Mouse (Mus musculus) CH12.LX (cell line): Measurements from ENCODE around the gene Tada3. TPM values are rescaled to one million over a fixed set of nuclear protein-coding genes. Genes with fewer than 3 reads are reported as not detected.

Experiments
- DNase-seq: peaks from one replicate; pipeline ENCODE4 v3.0.0-alpha.2; 2013; ENCODE audit errors: extremely low read depth
- H3K27ac ChIP-seq: 2 replicates; pipeline ENCODE4 v1.5.1; 2012; ENCODE audit warnings: low read depth, mild to moderate bottlenecking, control low read depth, moderate library complexity; ENCODE audit not compliant: insufficient read depth
- H3K27me3 ChIP-seq: replicated peaks from 2 replicates; pipeline ENCODE3; 2012; ENCODE audit warnings: inconsistent platforms
- H3K36me3 ChIP-seq, 2 experiments: replicated peaks in 1 of 2; 2 replicates each; pipeline versions ENCODE3 to v1.6.1; 2012; ENCODE audit warnings: inconsistent platforms in 1 of 2, low read length in 1 of 2, mild to moderate bottlenecking in 1 of 2, mixed read lengths in 1 of 2, moderate library complexity in 1 of 2; ENCODE audit not compliant: control insufficient read depth in 1 of 2, insufficient read depth in 1 of 2
- H3K4me1 ChIP-seq, 2 experiments: 2 replicates each; pipeline ENCODE4 v1.6.1; 2012; ENCODE audit warnings: inconsistent platforms in 1 of 2, moderate library complexity in 1 of 2; ENCODE audit not compliant: insufficient read depth in 2 of 2, control insufficient read depth in 1 of 2
- H3K4me2 ChIP-seq: 2 replicates; pipeline ENCODE4 v1.6.1; 2012; ENCODE audit warnings: low read depth, mild to moderate bottlenecking, control low read depth; ENCODE audit not compliant: poor library complexity, insufficient read depth, severe bottlenecking
- H3K4me3 ChIP-seq, 3 experiments: fragments of 150-350 bp in 1 of 3; sonication (generic) in 1 of 3; replicated peaks in 1 of 3; 2 replicates each; pipeline versions ENCODE3 to v1.5.1; 2011 to 2012; ENCODE audit warnings: low read depth in 2 of 3, low read length in 2 of 3, mild to moderate bottlenecking in 2 of 3, moderate library complexity in 2 of 3, control low read depth in 1 of 3, improper control_type of control experiment in 1 of 3, inconsistent platforms in 1 of 3, mixed read lengths in 1 of 3; ENCODE audit not compliant: poor library complexity in 1 of 3
- H3K79me2 ChIP-seq: replicated peaks from 2 replicates; pipeline ENCODE4 v1.6.1; 2012; ENCODE audit warnings: mild to moderate bottlenecking, moderate library complexity; ENCODE audit not compliant: control insufficient read depth, poor library complexity, insufficient read depth, severe bottlenecking; ENCODE audit errors: extremely low read depth
- H3K9ac ChIP-seq: 2 replicates; pipeline ENCODE4 v1.6.1; 2012; ENCODE audit warnings: low read depth, mild to moderate bottlenecking, control low read depth, moderate library complexity; ENCODE audit not compliant: insufficient read depth
- H3K9me3 ChIP-seq: replicated peaks from 2 replicates; pipeline ENCODE3; 2012; ENCODE audit warnings: low read length, inconsistent platforms, mixed read lengths
- BHLHE40 ChIP-seq: IDR thresholded peaks from 2 replicates; pipeline ENCODE4 v1.6.1; 2011; ENCODE audit warnings: mild to moderate bottlenecking, low read depth, low read length, improper control_type of control experiment
- E2F4 ChIP-seq: IDR thresholded peaks from 2 replicates; pipeline ENCODE4 v1.6.1; 2011; ENCODE audit warnings: low read depth, low read length, improper control_type of control experiment; ENCODE audit not compliant: insufficient replicate concordance
- ELF1 ChIP-seq: IDR thresholded peaks from 2 replicates; pipeline ENCODE4 v1.6.1; 2014; ENCODE audit warnings: low read depth, mild to moderate bottlenecking, inconsistent platforms, low read length, improper control_type of control experiment
- ETS1 ChIP-seq: conservative IDR thresholded peaks from 2 replicates; pipeline ENCODE4 v1.6.1; 2012; ENCODE audit warnings: low read depth, mild to moderate bottlenecking, inconsistent platforms, low read length, improper control_type of control experiment, moderate library complexity
- GABPA ChIP-seq: IDR thresholded peaks from 2 replicates; pipeline ENCODE4 v1.6.1; 2012; ENCODE audit warnings: low read depth, low read length, improper control_type of control experiment, inconsistent platforms; ENCODE audit not compliant: insufficient replicate concordance
- JUN ChIP-seq: IDR thresholded peaks from 2 replicates; pipeline ENCODE4 v1.6.1; 2011; ENCODE audit warnings: low read depth, mild to moderate bottlenecking, low read length, improper control_type of control experiment, moderate library complexity; ENCODE audit not compliant: insufficient read depth
- JUND ChIP-seq: conservative IDR thresholded peaks from 2 replicates; pipeline ENCODE4 v1.6.1; 2011; ENCODE audit warnings: low read depth, low read length, improper control_type of control experiment
- KAT2A ChIP-seq: IDR thresholded peaks from 2 replicates; pipeline ENCODE4 v1.6.1; 2012; ENCODE audit warnings: low read length, improper control_type of control experiment, inconsistent platforms; ENCODE audit not compliant: insufficient replicate concordance
- MAZ ChIP-seq: IDR thresholded peaks from 2 replicates; pipeline ENCODE4 v1.6.1; 2012; ENCODE audit warnings: low read depth, mild to moderate bottlenecking, inconsistent platforms, low read length, improper control_type of control experiment, moderate library complexity
- MEF2A ChIP-seq: IDR thresholded peaks from 2 replicates; pipeline ENCODE4 v1.6.1; 2014; ENCODE audit warnings: low read depth, mild to moderate bottlenecking, inconsistent platforms, low read length, improper control_type of control experiment, borderline replicate concordance
- NRF1 ChIP-seq: IDR thresholded peaks from 2 replicates; pipeline ENCODE4 v1.6.1; 2014; ENCODE audit warnings: low read depth, mild to moderate bottlenecking, inconsistent platforms, low read length, improper control_type of control experiment, moderate library complexity
- PAX5 ChIP-seq: IDR thresholded peaks from 2 replicates; pipeline ENCODE4 v1.6.1; 2012; ENCODE audit warnings: low read length, inconsistent platforms, mixed read lengths
- POLR2A ChIP-seq: IDR thresholded peaks from 2 replicates; pipeline ENCODE4 v1.6.1; 2011; ENCODE audit warnings: low read depth, mild to moderate bottlenecking, improper control_type of control experiment, low read length
- POLR2AphosphoS2 ChIP-seq: IDR thresholded peaks from 2 replicates; pipeline ENCODE4 v1.6.1; 2011; ENCODE audit warnings: low read depth, low read length, improper control_type of control experiment
- TBP ChIP-seq: conservative IDR thresholded peaks from 2 replicates; pipeline ENCODE4 v1.6.1; 2011; ENCODE audit warnings: low read depth, low read length, improper control_type of control experiment
- USF1 ChIP-seq: IDR thresholded peaks from 2 replicates; pipeline ENCODE4 v1.6.1; 2014; ENCODE audit warnings: low read depth, mild to moderate bottlenecking, inconsistent platforms, low read length, improper control_type of control experiment
- USF2 ChIP-seq: conservative IDR thresholded peaks from 2 replicates; pipeline ENCODE4 v1.6.1; 2011; ENCODE audit warnings: low read depth, low read length, improper control_type of control experiment
- ZMIZ1 ChIP-seq: IDR thresholded peaks from 2 replicates; pipeline ENCODE4 v1.6.1; 2012; ENCODE audit warnings: low read depth, mild to moderate bottlenecking, inconsistent platforms, low read length, improper control_type of control experiment
- ZNF384 ChIP-seq: IDR thresholded peaks from 2 replicates; pipeline ENCODE4 v1.6.1; 2012; ENCODE audit warnings: low read depth, low read length, improper control_type of control experiment, inconsistent platforms
- dilution Hi-C: fragments of 300-500 bp; cut with MboI; formaldehyde crosslinking; loops from 2 replicates; pipeline ENCODE4 v1.14.3; 2020; ENCODE audit warnings: low sequenced_read_pairs; ENCODE audit not compliant: extremely low pct_unique_long_range_greater_than_20kb, extremely low pct_ligation_motif_present
- in situ Hi-C: fragments of 300-500 bp; cut with MboI; formaldehyde crosslinking; loops from 3 replicates; pipeline ENCODE4 v1.14.3; 2019; ENCODE audit warnings: low sequenced_read_pairs, low pct_ligation_motif_present, low pct_unique_long_range_greater_than_20kb, mixed read lengths
- polyA plus RNA-seq: library from polyadenylated mRNA; unstranded; fragments of >175 nt; gene quantifications from 2 replicates; pipeline ENCODE4 v1.2.1, GENCODE M21; 2012; ENCODE audit warnings: low read depth; ENCODE audit not compliant: insufficient read length
- total RNA-seq, 2 experiments: library from RNA; depleted of rRNA; stranded (reverse); fragments of 300-350 nt in 1 of 2; fragments of >200 nt in 1 of 2; gene quantifications; 2 replicates each; pipeline ENCODE4 v1.2.3; 2012 to 2014

Tada3 gene
- total and polyA plus RNA-seq, 3 experiments, result 7.2 to 28.2 (median 19.4) TPM

GRCm38 (mm10) chr6:113351161-113351560, 26.5 kb downstream of the Tada3 start:
- Histone ChIP-seq H3K9ac (no peak overlapping the region), H3K27me3 (no peaks in the 10 kb centered on the region), H3K9me3 (peaks cover 2% of the 10 kb centered on the region), H3K36me3 (no peaks in the 10 kb centered on the region), H3K4me2 (no peak overlapping the region), H3K4me1 (0 out of 4 replicates have a peak, but pooled peaks cover 0 to 2% of the 10 kb centered on the region in 2 experiments), H3K27ac (no peak overlapping the region), H3K4me3 (no peak overlapping the region), H3K79me2 (no peaks in the 10 kb centered on the region)
- in situ Hi-C loops, result no loop called here
- dilution Hi-C loops, result no loop called here
- DNase-seq, result no peak
- no peak for TF ChIP-seq ZMIZ1
- TF ChIP-seq BHLHE40, result no peak
- no peak for TF ChIP-seq JUN
- TF ChIP-seq MEF2A, result no peak

GRCm38 (mm10) chr6:113350538-113350937, 27.1 kb downstream of the Tada3 start:
- H3K36me3 ChIP-seq, result no peaks in the 10 kb centered on the region
- H3K4me1 ChIP-seq, result 0 out of 4 replicates have a peak, but pooled peaks cover 0 to 2% of the 10 kb centered on the region in 2 experiments
- in situ Hi-C loops, result no loop called here
- H3K79me2 ChIP-seq, result no peaks in the 10 kb centered on the region
- no peak overlapping the region for H3K4me3 ChIP-seq
- no peak overlapping the region for H3K27ac ChIP-seq
- TF ChIP-seq PAX5 (no peak), POLR2AphosphoS2 (no peak), MAZ (no peak), E2F4 (no peak), TBP (no peak), NRF1 (no peak), ZNF384 (no peak), GABPA (no peak)
- DNase-seq, result no peak
- H3K9me3 ChIP-seq, result peaks cover 2% of the 10 kb centered on the region
- H3K4me2 ChIP-seq, result no peak overlapping the region
- H3K9ac ChIP-seq, result no peak overlapping the region
- no peaks in the 10 kb centered on the region for H3K27me3 ChIP-seq
- dilution Hi-C loops, result no loop called here

GRCm38 (mm10) chr6:113346897-113347296, 30.8 kb downstream of the Tada3 start:
- no peak for TF ChIP-seq ETS1
- no peak for TF ChIP-seq ZNF384
- no peak for TF ChIP-seq POLR2A
- no peak for TF ChIP-seq USF1
- TF ChIP-seq JUND, result no peak
- TF ChIP-seq USF2, result no peak
- no peak for TF ChIP-seq ELF1
- no peak for TF ChIP-seq KAT2A
- TF ChIP-seq GABPA, result no peak
- TF ChIP-seq, all 38 proteins: peak for 0
- no peaks in the 10 kb centered on the region for H3K36me3 ChIP-seq
- no peak overlapping the region for H3K27ac ChIP-seq
- DNase-seq, result no peak
- in situ Hi-C loops (no loop called here), dilution Hi-C loops (no loop called here)
- H3K27me3 ChIP-seq, result peaks cover 4% of the 10 kb centered on the region
- H3K9me3 ChIP-seq, result no peaks in the 10 kb centered on the region
- no peak overlapping the region for H3K9ac ChIP-seq
- H3K4me2 ChIP-seq, result no peak overlapping the region
- H3K4me3 ChIP-seq, result no peak overlapping the region
- peaks cover 0 to 7% of the 10 kb centered on the region in 2 experiments; a peak in 1 of 4 replicates for H3K4me1 ChIP-seq
- H3K79me2 ChIP-seq, result no peaks in the 10 kb centered on the region
